Mouse (Mus musculus): Measurements from ENCODE around the gene Tbx5.
"Not testable (repeated sequence)": the region's sequence is repeated elsewhere in the genome, so short reads cannot be mapped to it uniquely, and the experiment has no call there.

The Tbx5 gene

DNA sequence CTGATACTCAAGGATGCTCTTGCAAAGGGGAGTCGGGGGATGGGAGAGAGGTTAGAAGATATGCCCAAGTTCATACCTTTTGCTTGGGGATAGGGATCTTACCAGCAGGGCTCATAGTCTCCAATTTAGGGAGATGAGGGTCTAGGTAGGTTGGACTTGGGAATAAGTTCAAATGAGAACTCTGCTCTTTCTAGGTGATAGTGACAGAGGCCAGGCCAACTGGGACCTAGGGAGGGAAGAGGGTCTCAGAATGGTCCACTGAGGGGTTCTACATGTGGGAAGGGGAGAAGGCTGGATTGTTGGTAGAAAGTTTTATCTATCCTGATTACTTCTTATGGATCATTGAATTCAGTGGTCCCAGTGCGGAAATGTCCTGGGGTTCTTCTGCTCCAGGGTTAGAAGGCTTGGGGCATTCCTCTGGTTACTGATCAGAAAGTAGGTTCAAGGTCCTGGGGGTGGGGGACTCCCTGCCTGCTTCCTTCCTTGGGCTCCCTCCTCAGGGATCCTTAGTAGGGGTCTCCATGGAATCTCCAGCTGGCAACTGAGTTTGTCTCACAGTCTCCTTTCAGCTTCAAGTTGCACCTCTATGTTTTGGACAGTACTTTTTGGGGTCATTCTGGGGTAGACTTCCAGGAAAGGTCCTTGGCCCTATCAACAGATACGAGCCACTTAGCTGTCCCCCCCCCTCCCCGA is 10.4 kb downstream of the Tbx5 start:
- no peak for DNase-seq (ENCODE audit: low spot score)

DNA sequence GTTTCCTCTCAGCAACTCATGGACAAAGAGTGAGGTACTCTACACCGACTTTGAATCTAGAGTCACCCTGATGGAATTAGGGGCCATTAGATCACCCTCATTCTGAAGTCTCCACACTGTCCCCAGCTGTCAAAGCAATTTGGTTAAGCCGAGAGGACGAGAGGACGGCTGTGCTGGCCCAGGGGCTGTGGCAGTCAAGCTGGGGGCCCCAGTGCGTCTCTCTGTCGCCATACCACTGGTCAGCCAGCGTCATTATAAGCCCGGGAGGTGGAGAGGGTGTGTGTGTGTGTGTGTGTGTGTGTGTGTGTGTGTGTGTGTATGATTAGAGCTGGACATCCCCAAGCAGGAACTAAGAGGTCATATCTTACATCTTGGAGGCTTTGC is 10.9 kb downstream of the Tbx5 start:
- no peak for DNase-seq (ENCODE audit: low spot score)

- DNase-seq (ENCODE audit: low spot score): no peak
Measured at GRCm38 (mm10) chr5:119844366-119844765, 11.9 kb downstream of the Tbx5 start.

- no peak for DNase-seq (ENCODE audit: low spot score)
Measured at GRCm38 (mm10) chr5:119844994-119845393, 12.5 kb downstream of the Tbx5 start.

GRCm38 (mm10) chr5:119857052-119857451 is 24.6 kb downstream of the Tbx5 start:
- DNase-seq (ENCODE audit: low spot score): no peak

- no peak for DNase-seq (ENCODE audit: low spot score)
Measured at GRCm38 (mm10) chr5:119861301-119861700, 28.8 kb downstream of the Tbx5 start.

- no peak for DNase-seq (ENCODE audit: low spot score)
Measured at GRCm38 (mm10) chr5:119862431-119862830, 30.0 kb downstream of the Tbx5 start.

DNA sequence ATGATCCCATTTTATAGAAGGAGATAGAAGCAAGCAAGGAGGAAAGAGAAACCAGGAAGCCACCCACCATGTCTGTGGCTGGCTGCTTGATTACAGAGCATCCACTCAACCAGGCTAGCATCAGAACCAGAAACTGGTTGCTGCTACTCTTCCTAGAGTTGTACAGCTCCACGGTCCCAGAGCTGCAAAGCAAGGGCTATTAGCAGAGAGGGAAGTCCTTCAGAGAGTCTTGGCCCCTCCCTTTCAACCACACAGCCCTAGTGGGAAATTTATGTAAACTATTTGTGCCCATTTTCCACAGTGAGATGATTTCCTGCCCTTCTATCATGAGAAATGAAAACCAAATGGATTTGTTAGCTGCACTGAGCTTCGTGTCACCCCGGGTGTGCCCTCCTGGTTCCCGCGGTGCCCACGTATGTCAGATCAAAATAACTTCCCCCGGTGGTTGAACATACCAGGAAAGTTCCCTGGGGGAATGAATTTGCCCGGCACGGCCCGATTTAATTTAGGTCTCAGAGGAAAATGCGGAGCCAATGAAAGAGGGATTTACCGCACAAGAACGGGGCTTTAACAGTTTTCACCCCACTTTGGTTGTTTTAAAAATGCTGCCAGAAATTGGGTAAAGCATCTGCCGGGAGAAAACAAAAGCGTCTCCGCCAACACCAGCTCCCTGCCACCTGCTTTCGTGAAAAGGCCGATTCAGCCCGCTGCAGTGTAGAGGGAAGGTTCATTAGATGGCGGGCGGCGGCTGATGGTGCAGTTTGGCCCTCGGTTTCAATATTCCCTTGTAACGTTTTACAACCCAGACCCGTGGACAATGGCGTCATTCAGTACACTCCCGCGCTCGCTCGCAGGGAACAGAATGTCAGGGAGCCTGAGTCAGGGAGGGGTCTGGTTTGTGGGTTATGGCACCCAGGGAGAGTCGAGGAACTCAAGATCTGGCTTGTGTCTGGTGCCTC is 34.1 kb downstream of the Tbx5 start:
- DNase-seq (ENCODE audit: low spot score): no peak

DNA sequence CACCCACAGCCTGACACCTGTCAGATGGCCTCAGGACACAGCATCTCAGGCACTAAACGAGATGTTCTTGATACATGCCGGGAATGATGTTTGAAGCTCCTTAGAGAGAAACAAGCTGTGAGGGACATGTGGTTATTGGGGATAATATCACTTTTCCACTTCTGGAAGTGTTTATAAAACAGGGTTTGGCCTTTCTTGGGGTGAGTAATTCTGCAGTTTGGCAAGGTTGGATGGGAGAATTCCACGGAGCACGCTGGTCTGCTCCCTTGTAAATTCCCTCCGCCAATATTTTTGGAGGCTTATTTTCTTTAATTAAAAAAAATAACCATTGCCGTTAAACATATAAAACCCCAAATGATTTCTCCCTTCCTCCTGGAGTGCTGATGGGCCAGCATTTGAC is 35.5 kb downstream of the Tbx5 start:
- no peak for DNase-seq (ENCODE audit: low spot score)

DNA sequence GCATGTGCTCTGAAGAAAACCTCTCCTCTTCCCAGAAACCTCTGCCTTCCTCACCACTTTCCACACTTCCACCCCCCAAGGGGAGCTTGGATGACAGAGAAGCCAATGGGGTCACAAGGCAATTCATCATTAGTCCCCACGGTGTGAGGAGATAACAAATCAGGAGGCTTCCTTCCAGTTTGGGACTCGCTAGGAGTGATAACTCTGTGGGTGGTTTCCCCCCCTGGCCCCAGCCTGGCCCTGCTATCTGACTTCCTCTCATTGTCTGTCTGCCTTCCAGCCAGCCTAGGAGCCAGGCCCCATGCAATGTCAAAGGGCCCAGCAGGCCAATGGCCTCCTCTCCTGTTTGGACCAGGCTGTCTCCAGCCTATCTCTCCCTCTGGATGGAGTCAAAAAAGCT is 43.0 kb downstream of the Tbx5 start:
- no peak for DNase-seq (ENCODE audit: low spot score)

DNA sequence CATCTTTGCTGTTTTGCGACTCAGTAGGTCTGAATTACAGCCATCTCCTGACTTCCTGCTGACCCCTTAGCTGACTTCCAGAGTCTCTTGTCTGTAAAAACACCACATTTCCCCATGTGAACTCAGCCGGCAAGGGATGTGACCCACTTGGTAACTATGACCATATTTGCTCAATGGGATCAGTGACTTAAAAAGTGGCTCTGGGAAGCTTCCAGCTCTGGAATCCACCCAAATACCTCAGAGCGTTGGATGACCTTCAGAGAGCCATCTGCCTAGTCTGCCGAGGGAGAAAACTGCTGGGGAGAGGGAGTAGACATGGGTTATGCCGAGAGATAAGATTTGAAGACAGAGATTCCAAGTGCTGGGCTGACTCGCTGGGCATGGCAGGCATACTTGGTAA is 44.7 kb downstream of the Tbx5 start:
- DNase-seq (ENCODE audit: low spot score): no peak

DNA sequence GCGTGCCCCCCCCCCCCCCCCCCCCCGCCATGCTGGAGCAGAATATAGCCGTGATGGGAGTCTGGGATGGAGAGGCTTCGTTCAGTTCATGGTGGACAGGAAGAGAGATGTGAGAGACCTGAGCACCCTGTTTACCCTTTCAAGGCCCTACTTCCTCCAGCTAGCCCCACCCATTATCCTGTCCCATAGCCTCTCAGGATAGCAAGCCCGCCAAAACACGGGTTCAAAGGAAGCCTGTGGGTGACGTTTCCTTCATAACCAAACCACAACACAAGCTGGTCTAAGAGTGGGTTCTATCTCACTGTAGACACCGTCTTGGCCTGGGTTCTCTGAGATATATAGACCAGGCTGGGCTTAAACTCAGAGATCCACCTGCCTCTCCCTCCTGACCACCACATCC is 53.1 kb downstream of the Tbx5 start:
- no peak for DNase-seq (ENCODE audit: low spot score)

DNA sequence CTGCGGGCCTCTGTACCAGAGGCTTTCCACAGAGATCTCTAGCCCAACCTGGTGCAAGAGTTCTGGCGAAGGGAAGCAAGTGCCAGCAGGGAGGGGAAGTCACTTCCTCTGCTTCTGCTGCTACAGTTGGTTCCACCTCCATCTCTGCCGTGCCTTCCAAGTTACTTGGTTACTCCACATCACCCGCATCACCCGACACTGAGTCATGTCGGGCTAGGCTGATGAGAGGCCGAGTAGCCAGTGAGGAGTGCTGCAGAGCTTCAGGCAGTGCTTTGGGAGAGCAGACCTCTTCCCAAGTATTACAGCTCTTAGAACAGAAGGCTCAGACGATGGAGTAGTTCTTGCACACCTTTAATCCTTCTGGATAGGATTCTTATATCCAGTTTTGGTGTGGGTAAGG is 54.9 kb downstream of the Tbx5 start:
- DNase-seq (ENCODE audit: low spot score): no peak

- no peak for DNase-seq (ENCODE audit: low spot score)
Measured at GRCm38 (mm10) chr5:119891960-119892359, 59.5 kb downstream of the Tbx5 start.

DNA sequence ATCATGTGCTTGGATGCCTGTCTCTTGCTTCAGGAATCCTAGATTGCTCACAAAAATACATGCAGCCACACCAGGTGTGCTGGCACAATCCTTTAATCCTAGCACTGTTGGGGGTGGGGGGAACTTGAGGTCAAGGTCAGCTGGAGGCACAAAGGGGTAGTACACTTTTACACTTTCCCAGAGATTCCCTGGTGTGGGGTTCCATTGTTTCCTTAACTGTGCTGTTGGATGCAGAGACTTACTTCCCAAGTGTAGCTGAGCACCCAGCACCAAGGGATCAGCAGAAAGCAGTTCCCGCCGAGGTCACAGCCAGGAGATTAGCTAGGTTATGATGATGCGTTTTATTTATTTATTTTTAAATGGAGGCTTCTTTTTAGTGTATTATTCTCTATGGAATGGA is 60.6 kb downstream of the Tbx5 start:
- no peak for DNase-seq (ENCODE audit: low spot score)

DNA sequence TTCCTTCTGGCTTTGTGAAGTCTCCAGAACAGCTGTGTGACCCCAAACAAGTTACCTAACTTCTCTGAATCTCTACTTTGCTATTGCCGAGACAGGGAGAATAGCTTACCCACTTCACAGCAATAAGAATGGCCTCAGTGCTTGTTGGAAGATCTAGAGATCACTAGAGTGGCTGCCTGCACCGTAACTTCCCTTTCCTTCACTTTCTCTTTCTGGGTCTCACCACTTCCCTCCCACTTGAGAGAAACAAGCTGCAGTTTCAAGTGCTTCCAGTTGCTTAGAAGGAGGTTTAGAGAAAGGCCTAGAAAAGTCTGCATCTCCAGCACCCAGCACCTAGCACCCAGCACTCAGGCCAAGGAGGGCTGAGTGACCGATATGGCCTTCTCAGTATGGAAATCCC is 64.1 kb downstream of the Tbx5 start:
- DNase-seq (ENCODE audit: low spot score): no peak

GRCm38 (mm10) chr5:119916551-119917171 is 84.2 kb downstream of the Tbx5 start:
- DNase-seq (ENCODE audit: low spot score): no peak

- not testable (repeated sequence) for DNase-seq (ENCODE audit: low spot score)
Measured at GRCm38 (mm10) chr5:119918381-119918780, 85.9 kb downstream of the Tbx5 start.

- no peak for DNase-seq (ENCODE audit: low spot score)
Measured at GRCm38 (mm10) chr5:119920941-119921340, 88.5 kb downstream of the Tbx5 start.

- no peak for DNase-seq (ENCODE audit: low spot score)
Measured at GRCm38 (mm10) chr5:119922229-119922628, 89.8 kb downstream of the Tbx5 start.
